Mouse (Mus musculus) kidney, adult 2 months (tissue): ENCODE data around the gene Gar1. TPM values are rescaled to one million over a fixed set of nuclear protein-coding genes. Genes with fewer than 3 reads are reported as not detected.
A peak's percentile ranks its signal among the peaks of the same experiment; 100 is the strongest.

Experiments used
- DNase-seq: peaks from one replicate; pipeline ENCODE4 v3.0.0; 2021
- H3K27ac ChIP-seq: fragments of 200-500 bp; 2 replicates; pipeline ENCODE4 v1.5.1; 2012; ENCODE audit warnings: low read depth, low read length, control low read depth, inconsistent platforms; ENCODE audit not compliant: insufficient read depth
- H3K27me3 ChIP-seq: fragments of 200-500 bp; replicated peaks from 2 replicates; pipeline ENCODE4 v1.6.1; 2012; ENCODE audit warnings: mild to moderate bottlenecking, moderate library complexity, low read length, inconsistent platforms; ENCODE audit not compliant: control insufficient read depth, insufficient read depth
- H3K36me3 ChIP-seq: fragments of 200-500 bp; 2 replicates; pipeline ENCODE4 v1.6.1; 2012; ENCODE audit warnings: mild to moderate bottlenecking, moderate library complexity, low read length, inconsistent platforms; ENCODE audit not compliant: control insufficient read depth, insufficient read depth
- H3K4me1 ChIP-seq: fragments of 200-500 bp; 2 replicates; pipeline ENCODE4 v1.6.1; 2011; ENCODE audit warnings: low read length; ENCODE audit not compliant: control insufficient read depth, insufficient read depth
- H3K4me3 ChIP-seq: fragments of 200-500 bp; 2 replicates; pipeline ENCODE4 v1.5.1; 2011; ENCODE audit warnings: mild to moderate bottlenecking, low read depth, low read length, control low read depth; ENCODE audit not compliant: insufficient read depth
- CTCF ChIP-seq: fragments of 200-500 bp; conservative IDR thresholded peaks from 2 replicates; pipeline ENCODE4 v1.5.1; 2011; ENCODE audit warnings: low read depth, mild to moderate bottlenecking, control low read depth, low read length, moderate library complexity, mixed read lengths; ENCODE audit not compliant: insufficient read depth, insufficient read length
- POLR2A ChIP-seq: fragments of 200-500 bp; IDR thresholded peaks from one replicate; pipeline ENCODE4 v1.6.1; 2011; ENCODE audit warnings: low read depth, low read length, control low read depth
- WGBS: fragments of 180-500 bp; shearing (Covaris S2); methylation state at CpG from one replicate; pipeline ENCODE4 v1.1.7; 2018; 5-methylcytosine and 5-hydroxymethylcytosine counted together
- polyA plus RNA-seq: library from polyadenylated mRNA; depleted of rRNA; stranded (reverse); fragments of >200 nt; gene quantifications from 2 replicates; pipeline ENCODE4 v1.2.3, GENCODE M21; 2012; rRNA removed

Gene Gar1
- polyA plus RNA-seq: 16.0 and 28.6 TPM in 2 replicates

DNA sequence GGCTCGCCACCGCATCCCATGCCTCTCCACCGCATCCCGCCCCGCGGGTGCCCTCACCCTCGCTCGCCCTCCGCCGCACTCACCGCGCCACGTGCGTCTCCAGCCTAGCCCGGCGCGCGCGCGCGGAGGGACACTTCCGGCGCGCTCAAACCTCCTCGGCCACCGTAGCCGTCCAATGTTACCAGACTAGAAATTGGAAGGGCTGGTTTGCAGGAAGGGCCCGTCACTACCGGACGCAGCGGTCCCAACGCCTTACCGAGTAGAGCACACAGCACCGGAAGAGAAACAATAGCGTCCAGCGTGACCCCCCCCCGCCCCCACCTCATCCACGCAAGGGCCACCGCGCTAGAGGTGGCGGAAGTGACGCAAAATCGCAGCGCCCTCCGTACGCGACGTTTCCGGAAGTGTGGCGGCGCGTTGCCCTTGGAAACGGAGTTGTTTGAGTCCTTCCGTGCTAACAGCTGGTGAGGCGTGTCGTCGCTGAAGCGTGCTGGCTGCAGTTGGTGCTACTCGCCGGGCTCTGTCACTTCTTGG, at the start of gene Gar1:
Gar1 (minus strand) TSS at position 362 of the 534 bp plus-strand sequence.
- TF ChIP-seq CTCF: no peak
- TF ChIP-seq POLR2A: no peak
- WGBS: under 1% methylated on average over 60 of the region's 60 CpGs
- H3K27me3 ChIP-seq: no peaks in the 10 kb centered on the region
- H3K27ac ChIP-seq: peak within 1 kb of the TSS; percentile 72
- peak within 1 kb of the TSS; percentile 89 for H3K4me3 ChIP-seq
- no peaks in the 10 kb centered on the region for H3K36me3 ChIP-seq
- peak; percentile 98 for DNase-seq
- peaks cover 3% of the 10 kb centered on the region; the same call in 1 of the 2 replicates for H3K4me1 ChIP-seq

DNA sequence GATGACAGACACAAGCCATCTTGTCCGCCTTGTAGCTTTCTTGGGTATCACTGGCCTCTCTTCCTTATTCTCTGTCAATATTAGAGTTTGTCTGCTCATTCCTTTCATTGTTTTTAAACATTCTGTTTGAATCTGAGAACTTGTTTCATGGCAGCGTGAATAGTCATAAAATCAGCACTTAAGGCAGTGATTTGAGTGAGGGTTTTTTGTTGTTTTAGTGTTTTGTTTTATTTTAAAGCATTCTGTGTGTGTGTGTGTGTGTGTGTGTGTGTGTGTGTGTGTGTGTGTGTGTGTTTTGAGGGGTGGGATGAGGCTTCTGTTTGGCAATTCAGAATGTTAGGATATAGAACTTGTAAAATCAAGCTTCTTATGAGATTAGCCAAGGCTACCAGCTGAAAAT, 48.7 kb upstream of the Gar1 start:
- WGBS: 82% methylated on average over 2 of the region's 2 CpGs
- H3K4me3 ChIP-seq: no peak overlapping the region
- TF ChIP-seq POLR2A (no peak), CTCF (no peak)

DNA sequence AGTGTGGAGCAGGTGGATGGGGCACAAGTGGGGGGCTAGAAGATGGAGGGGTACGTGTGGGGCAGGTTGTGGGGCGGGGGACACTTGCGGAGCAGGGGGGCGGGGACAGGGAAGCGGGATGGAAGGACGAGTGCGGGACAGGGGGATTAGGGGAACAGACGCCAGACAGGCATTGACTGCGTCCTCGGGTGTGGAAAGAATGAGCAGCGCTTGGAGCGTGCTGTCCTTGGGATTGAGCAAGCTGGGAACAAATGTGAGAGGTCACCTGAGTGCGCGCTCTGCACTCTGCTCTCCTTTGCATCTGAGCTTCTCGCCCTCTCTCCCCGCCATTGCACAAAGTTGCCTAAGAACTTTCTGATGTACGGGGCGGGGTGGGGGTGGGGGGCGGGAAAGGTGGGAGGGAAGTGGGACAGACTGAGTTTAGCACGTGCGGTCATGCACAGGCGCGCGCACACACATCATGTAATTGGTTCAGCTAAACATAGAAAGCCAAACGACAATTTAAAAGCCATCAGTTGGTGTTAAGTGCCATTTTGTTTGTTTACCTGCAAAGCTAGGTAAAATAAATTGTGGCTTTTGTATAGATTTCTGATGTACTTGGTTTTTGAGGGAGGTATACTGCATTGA, 48.0 kb upstream of the Gar1 start:
- Histone ChIP-seq H3K4me1 (peaks cover 4% of the 10 kb centered on the region; the same call in 1 of the 2 replicates), H3K27ac (no peak overlapping the region), H3K36me3 (no peaks in the 10 kb centered on the region), H3K27me3 (no peaks in the 10 kb centered on the region), H3K4me3 (peak overlapping the region; percentile 92)
- WGBS: 2% methylated on average over 25 of the region's 25 CpGs
- DNase-seq: peak; percentile 57
- TF ChIP-seq POLR2A (no peak), CTCF (no peak)

More for the DNA sequence above, 48.7 kb upstream of the Gar1 start:
- H3K36me3 ChIP-seq: no peaks in the 10 kb centered on the region
- no peaks in the 10 kb centered on the region for H3K27me3 ChIP-seq
- H3K4me1 ChIP-seq: peaks cover 4% of the 10 kb centered on the region; the same call in 1 of the 2 replicates
- DNase-seq: no peak
- no peak overlapping the region for H3K27ac ChIP-seq

DNA sequence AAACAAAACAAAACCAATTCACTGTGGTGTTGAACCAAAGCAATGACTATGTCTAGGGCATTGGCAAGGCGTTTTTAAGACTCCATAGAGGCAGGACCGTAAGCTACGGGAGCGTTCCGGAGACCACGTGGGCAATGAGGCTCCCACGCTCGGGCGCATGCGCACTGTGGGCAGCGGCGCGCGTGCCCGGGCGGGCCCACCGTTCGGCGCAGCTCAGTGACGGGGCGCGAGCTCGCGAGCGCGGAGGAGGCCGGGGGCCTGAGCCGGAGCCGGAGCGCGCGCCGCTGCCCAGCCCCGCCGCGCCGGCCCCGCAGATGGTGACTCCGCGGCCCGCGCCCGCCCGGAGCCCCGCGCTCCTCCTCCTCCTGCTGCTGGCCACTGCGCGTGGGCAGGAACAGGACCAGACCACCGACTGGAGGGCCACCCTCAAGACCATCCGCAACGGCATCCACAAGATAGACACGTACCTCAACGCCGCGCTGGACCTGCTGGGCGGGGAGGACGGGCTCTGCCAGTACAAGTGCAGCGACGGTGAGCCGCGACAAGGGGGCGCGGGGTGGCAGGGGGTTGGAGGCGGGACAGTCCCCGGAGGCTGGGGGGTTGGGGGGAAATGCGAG, 47.3 kb upstream of the Gar1 start, which contains the start of gene Pla2g12a:
Pla2g12a (plus strand) TSS at position 202 of the 617 bp plus-strand sequence.
- peak; percentile 92 for DNase-seq
- WGBS: under 1% methylated on average over 66 of the region's 66 CpGs
- TF ChIP-seq POLR2A (no peak), CTCF (no peak)

DNA sequence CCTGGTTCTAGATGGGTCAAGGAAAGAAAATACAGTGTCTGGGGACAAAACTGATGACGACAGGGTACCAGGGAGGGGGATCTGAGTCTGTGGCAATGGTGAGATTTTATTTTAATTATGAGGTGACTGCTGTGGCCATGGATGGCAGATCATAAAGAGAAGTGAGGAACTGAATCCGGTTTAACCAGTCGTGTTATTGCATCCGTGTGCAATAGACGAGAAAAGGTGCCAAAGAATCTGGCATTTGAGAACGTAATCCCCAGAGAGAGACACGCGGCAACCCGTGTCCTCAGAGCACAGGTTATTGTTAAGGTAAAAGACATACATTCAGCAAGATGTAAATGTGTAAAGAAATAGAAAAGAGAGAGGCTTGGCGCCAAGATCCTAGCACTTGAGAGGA, 46.1 kb upstream of the Gar1 start:
- Histone ChIP-seq H3K4me1 (peaks cover 4% of the 10 kb centered on the region; the same call in 1 of the 2 replicates), H3K4me3 (no peak overlapping the region), H3K36me3 (no peaks in the 10 kb centered on the region), H3K27me3 (no peaks in the 10 kb centered on the region), H3K27ac (no peak overlapping the region)
- DNase-seq: no peak
- TF ChIP-seq POLR2A (no peak), CTCF (no peak)
- WGBS: 50% methylated on average over 10 of the region's 10 CpGs

More for the DNA sequence above, 47.3 kb upstream of the Gar1 start, which contains the start of gene Pla2g12a:
- no peaks in the 10 kb centered on the region for H3K36me3 ChIP-seq
- no peaks in the 10 kb centered on the region for H3K27me3 ChIP-seq
- H3K27ac ChIP-seq: no peak within 1 kb of the TSS
- H3K4me3 ChIP-seq: peak within 1 kb of the TSS; percentile 92
- H3K4me1 ChIP-seq: peaks cover 4% of the 10 kb centered on the region; the same call in 1 of the 2 replicates

DNA sequence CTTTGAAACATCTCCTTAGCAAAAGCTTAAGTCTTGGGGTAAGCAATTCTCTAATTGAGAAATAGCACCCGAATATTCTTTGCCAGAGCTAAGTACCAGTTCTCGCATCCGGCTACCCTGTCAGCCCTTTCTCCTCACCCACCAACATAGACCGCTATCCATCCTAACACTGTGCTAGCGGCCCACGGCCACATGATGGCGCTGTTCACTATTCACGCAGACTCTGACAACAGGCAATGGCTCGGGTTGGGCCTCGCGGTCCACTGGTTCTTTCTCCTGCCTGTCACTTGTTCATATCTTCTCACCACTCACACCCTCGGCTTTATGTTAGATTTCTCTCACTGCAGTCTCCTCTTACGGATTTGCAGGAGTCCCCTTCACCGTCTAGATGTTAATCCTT, 32.5 kb upstream of the Gar1 start:
- TF ChIP-seq CTCF: peak; percentile 81
- TF ChIP-seq POLR2A: no peak
- no peak overlapping the region for H3K4me3 ChIP-seq
- H3K27me3 ChIP-seq: no peaks in the 10 kb centered on the region
- H3K36me3 ChIP-seq: no peaks in the 10 kb centered on the region
- H3K27ac ChIP-seq: no peak overlapping the region
- no peaks in the 10 kb centered on the region for H3K4me1 ChIP-seq
- WGBS: 48% methylated on average over 14 of the region's 14 CpGs
- peak; percentile 50 for DNase-seq

DNA sequence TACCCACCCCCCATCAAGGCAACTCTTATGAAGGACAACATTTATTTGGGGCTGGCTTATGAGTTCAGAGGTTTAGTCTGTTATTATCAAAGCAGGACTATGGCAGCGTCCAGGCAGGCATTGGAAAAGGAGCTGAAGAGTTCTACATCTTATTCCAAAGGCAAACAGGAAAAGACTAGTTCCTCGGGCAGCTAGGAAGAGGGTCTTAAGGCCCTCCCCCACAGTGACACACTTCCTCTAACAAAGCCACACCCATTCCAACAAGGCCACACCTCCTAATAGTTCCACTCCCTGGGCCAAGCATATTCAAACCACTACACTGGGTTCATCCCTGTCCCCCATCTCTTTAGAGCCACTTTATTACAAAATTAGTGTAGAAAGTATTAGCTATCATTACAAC, 31.4 kb upstream of the Gar1 start:
- H3K27me3 ChIP-seq: no peaks in the 10 kb centered on the region
- H3K36me3 ChIP-seq: no peaks in the 10 kb centered on the region
- no peaks in the 10 kb centered on the region for H3K4me1 ChIP-seq
- TF ChIP-seq CTCF: no peak
- TF ChIP-seq POLR2A: no peak
- H3K4me3 ChIP-seq: no peak overlapping the region
- DNase-seq: no peak
- 73% methylated on average over 2 of the region's 2 CpGs for WGBS
- H3K27ac ChIP-seq: no peak overlapping the region
